Mouse (Mus musculus) brain, adult 10 weeks (tissue): ENCODE data around the gene Speer4f1. TPM values are rescaled to one million over a fixed set of nuclear protein-coding genes. Genes with fewer than 3 reads are reported as not detected.

Experiments
- polyA plus RNA-seq: library from polyadenylated mRNA; stranded (reverse); fragments of 350-450 nt; fragmentation: Illumina TruSeq; extraction: RNeasy Lipid Tissue Mini Kit (QIAGEN cat#74804); gene quantifications from one replicate; pipeline ENCODE4 v1.2.3, GENCODE M21; 2015; ENCODE audit warnings: low read depth, low replicate concordance

Gene Speer4f1
- not detected for polyA plus RNA-seq

DNA sequence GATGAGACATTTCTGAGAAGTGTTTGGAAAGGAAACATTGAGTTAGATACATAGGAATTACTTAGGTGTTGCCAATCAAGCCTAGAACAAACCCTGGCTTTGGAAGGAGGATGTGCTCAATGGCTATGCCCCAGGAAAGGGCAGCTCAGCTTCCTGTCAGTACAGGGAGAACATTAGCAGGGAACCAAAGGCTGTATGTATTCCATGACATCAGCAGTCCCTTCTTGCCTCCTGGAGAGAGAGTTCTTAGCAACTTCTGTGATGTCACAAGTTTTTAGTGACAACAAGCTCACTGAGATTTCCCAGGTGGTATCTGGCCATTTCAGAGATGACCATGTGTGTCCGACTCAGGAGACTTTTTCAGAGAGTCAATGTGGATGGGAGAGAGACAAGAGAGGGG, at the start of gene Speer4f1:
TSS of gene Speer4f1 (plus strand) at position 301 of the 400 bp plus-strand sequence.

Other genes starting within 250 kb of the Speer4f1 start
- gene Speer4f2, start 102.9 kb upstream of the Speer4f1 start, polyA plus RNA-seq = not detected
- gene Sema3c, start 98.2 kb downstream of the Speer4f1 start, polyA plus RNA-seq = 15.2 TPM